Mouse (Mus musculus): ENCODE results near the gene Acta2. TPM values are rescaled to one million over a fixed set of nuclear protein-coding genes. Genes with fewer than 3 reads are reported as not detected.

Acta2 gene
- polyA plus RNA-seq, 1 experiment from 2014 or later = 18.3 TPM

DNA sequence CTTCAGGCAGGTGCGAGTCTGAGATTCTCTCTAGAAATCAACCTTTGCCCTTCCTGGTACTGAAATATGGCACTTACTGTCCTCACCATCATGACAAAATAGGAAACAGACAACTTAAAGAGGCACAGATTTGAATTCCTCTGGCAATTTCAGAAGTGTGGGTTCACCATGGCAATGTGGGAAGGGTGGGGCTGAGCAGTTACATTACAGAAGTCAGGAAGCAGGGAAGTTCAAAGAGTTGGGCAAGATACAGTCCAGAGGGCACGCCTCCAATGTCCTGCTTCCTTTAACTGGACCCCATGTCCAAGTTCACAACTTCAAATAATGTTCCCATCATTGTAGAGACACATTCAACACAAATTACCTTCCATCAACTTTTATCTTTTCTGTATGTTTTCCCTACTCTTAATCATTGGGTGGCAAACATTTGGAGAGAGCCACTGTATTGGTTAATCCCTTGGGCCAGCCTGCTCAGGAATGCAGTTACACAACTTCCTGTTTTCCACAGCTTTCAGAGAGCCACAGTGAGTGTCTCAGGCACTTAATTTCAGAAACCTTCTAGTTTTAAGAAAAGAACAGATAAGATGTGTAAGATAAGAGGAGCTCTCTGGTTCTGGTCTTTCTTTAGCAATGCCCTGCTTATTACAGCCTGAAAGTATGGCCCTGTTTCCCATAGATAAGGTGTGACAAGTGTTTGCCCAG is 7.0 kb upstream of the Acta2 start:
- 78% methylated on average over 2 of the region's 2 CpGs for WGBS
- Histone ChIP-seq H3K4me2 (no peak overlapping the region), H3K36me3 (no peaks in the 10 kb centered on the region)

DNA sequence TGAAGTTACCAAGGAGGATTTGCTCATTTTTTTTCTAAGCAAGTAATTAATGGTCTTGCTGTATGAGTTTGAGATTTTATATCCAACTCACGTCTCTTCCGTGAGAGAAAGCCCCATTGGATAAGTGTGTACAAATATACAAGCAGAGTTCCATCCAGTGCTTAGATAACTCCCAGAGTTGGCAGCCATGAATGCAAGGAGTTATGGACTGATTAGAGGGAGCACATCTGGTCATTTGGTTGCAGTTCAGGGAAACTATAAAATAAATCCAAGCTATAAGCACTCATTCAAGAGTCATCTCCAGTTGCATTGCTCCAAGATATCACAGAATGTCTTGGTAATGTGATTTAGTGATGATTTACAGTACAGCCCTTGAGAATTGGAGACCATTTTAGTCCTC is 1.5 kb upstream of the Acta2 start:
- Histone ChIP-seq H3K27ac (replicated peaks) (no peak overlapping the region), H3K9me3 (no peaks in the 10 kb centered on the region), H3K9ac (no peak overlapping the region), H3K36me3 (no peaks in the 10 kb centered on the region), H3K27me3 (no peaks in the 10 kb centered on the region), H3K4me3 (no peak overlapping the region), H3K4me2 (no peak overlapping the region), H3K4me1 (replicated peaks) (no peaks in the 10 kb centered on the region)
- 94% methylated on average over 2 of the region's 2 CpGs for WGBS
- no peak for ATAC-seq (ENCODE audit: low FRiP score, low read depth)

More for the DNA sequence above, 7.0 kb upstream of the Acta2 start:
- Histone ChIP-seq H3K27me3 (no peaks in the 10 kb centered on the region), H3K9me3 (no peaks in the 10 kb centered on the region), H3K9ac (no peak overlapping the region), H3K4me1 (replicated peaks) (no peaks in the 10 kb centered on the region), H3K27ac (replicated peaks) (no peak overlapping the region), H3K4me3 (no peak overlapping the region)
- ATAC-seq (ENCODE audit: low FRiP score, low read depth) = no peak

DNA sequence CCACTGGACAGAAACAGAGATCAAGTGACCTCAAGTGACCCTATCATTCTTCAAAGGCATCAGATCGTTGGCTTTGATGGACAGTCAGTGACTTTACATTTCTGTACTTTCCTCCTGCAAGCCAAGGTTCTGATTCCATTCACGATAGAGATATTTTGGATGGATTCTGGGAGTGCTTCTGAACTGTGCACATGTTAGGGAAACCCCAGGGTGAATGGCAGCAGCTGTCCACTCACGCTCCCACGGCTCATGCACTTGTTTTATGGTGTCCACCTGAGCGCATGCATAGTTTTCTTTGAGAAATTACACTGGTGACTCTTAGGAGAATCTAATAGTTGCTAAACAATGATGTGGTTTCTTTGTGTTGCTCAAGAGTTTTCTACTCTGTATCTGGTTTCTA is 759 bp upstream of the Acta2 start:
- Histone ChIP-seq H3K4me2 (no peak overlapping the region), H3K36me3 (no peaks in the 10 kb centered on the region), H3K9ac (no peak overlapping the region), H3K4me1 (replicated peaks) (no peaks in the 10 kb centered on the region), H3K27ac (replicated peaks) (no peak overlapping the region), H3K9me3 (no peaks in the 10 kb centered on the region), H3K27me3 (no peaks in the 10 kb centered on the region), H3K4me3 (no peak overlapping the region)
- no peak for ATAC-seq (ENCODE audit: low FRiP score, low read depth)
- 80% methylated on average over 5 of the region's 5 CpGs for WGBS

GRCm38 (mm10) chr19:34254101-34254879 is 1.1 kb downstream of the Acta2 start:
- no peak overlapping the region for H3K4me2 ChIP-seq
- 63% methylated on average over 14 of the region's 14 CpGs for WGBS
- ATAC-seq (ENCODE audit: low FRiP score, low read depth) = no peak

GRCm38 (mm10) chr19:34252450-34252849 is 2.9 kb downstream of the Acta2 start:
- WGBS = 78% methylated on average over 9 of the region's 9 CpGs
- Histone ChIP-seq H3K4me1 (replicated peaks) (no peaks in the 10 kb centered on the region), H3K27me3 (no peaks in the 10 kb centered on the region), H3K27ac (replicated peaks) (no peak overlapping the region), H3K36me3 (no peaks in the 10 kb centered on the region), H3K9me3 (no peaks in the 10 kb centered on the region), H3K4me3 (no peak overlapping the region), H3K9ac (no peak overlapping the region), H3K4me2 (no peak overlapping the region)
- no peak for ATAC-seq (ENCODE audit: low FRiP score, low read depth)

More at GRCm38 (mm10) chr19:34254101-34254879, 1.1 kb downstream of the Acta2 start:
- H3K4me1 ChIP-seq (replicated peaks) = no peaks in the 10 kb centered on the region
- H3K27me3 ChIP-seq = no peaks in the 10 kb centered on the region
- no peak overlapping the region for H3K4me3 ChIP-seq
- H3K9ac ChIP-seq = no peak overlapping the region
- H3K27ac ChIP-seq (replicated peaks) = no peak overlapping the region
- no peaks in the 10 kb centered on the region for H3K9me3 ChIP-seq
- H3K36me3 ChIP-seq = no peaks in the 10 kb centered on the region

GRCm38 (mm10) chr19:34251900-34252299 is 3.5 kb downstream of the Acta2 start:
- Histone ChIP-seq H3K9ac (no peak overlapping the region), H3K4me1 (replicated peaks) (no peaks in the 10 kb centered on the region), H3K36me3 (no peaks in the 10 kb centered on the region), H3K4me2 (no peak overlapping the region), H3K9me3 (no peaks in the 10 kb centered on the region), H3K27ac (replicated peaks) (no peak overlapping the region), H3K4me3 (no peak overlapping the region), H3K27me3 (no peaks in the 10 kb centered on the region)
- whole genome bisulfite sequencing = 95% methylated on average over 2 of the region's 2 CpGs
- ATAC-seq (ENCODE audit: low FRiP score, low read depth) = no peak

DNA sequence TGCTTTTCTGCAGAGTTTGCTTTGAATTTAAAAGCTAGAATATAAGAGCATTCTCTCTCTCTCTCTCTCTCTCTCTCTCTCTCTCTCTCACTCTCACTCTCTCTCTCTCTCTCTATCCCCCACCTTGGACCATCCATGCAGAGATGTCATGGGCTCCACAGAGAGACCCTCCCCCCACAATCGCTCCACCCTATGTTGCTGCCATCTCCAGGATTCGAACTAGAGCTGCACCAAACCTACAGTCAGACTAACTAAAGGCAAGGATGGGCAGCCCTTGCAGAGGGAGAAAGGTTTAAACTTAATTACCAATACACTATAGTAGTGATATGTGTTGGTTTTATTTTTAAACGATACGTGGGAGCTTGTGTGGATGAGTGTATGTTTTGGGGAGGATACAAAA is 4.8 kb downstream of the Acta2 start:
- H3K36me3 ChIP-seq = no peaks in the 10 kb centered on the region
- no peaks in the 10 kb centered on the region for H3K27me3 ChIP-seq
- no peaks in the 10 kb centered on the region for H3K4me1 ChIP-seq (replicated peaks)
- H3K9ac ChIP-seq = no peak overlapping the region
- no peak overlapping the region for H3K27ac ChIP-seq (replicated peaks)
- 88% methylated on average over 4 of the region's 4 CpGs for WGBS
- H3K4me2 ChIP-seq = no peak overlapping the region
- H3K9me3 ChIP-seq = no peaks in the 10 kb centered on the region
- no peak overlapping the region for H3K4me3 ChIP-seq
- ATAC-seq (ENCODE audit: low FRiP score, low read depth) = no peak

DNA sequence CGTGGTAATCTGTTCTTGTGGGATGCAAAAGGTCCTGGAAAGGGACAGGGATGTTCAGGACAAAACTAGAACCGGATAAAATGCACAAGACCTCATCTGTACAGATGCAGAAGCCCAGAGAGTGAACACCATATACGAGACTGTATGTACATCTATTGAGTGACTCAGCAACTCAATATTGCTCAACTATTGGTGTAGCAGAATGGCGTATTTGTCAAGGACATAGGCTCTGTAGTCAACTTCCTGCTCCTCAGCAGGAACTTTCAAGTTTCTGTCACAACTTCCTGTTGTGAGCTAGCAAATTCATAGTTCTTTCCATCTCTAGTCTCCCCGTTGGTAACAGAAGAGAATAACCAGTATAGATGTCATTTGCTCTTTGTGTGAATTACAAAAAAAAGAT is 6.8 kb downstream of the Acta2 start:
- Histone ChIP-seq H3K36me3 (no peaks in the 10 kb centered on the region), H3K4me1 (replicated peaks) (no peaks in the 10 kb centered on the region), H3K9ac (no peak overlapping the region), H3K9me3 (no peaks in the 10 kb centered on the region), H3K27ac (replicated peaks) (no peak overlapping the region), H3K4me2 (no peak overlapping the region), H3K27me3 (no peaks in the 10 kb centered on the region), H3K4me3 (no peak overlapping the region)
- ATAC-seq (ENCODE audit: low FRiP score, low read depth) = no peak
- 83% methylated on average over 5 of the region's 5 CpGs for WGBS

DNA sequence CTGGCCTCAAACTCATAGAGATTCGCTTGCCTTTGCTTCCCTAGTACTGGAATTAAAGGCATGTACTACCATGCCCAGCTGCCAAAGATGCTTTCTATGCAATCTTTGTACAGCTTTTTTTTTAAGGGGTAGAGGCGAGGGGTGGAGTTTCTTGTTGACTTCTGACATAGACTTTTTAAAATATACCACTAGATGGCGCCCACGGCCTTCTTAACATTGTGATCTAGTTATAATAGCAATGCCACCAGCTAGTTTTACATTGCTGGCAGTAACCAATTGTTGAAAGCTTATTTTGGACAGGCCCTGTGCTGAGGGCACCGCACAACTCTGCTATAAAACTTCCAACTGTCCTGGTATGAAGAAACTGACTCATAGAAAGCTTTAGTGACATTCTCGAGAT is 11.3 kb downstream of the Acta2 start:
- Histone ChIP-seq H3K36me3 (0 out of 2 replicates have a peak, but pooled peaks cover 3% of the 10 kb centered on the region), H3K4me2 (no peak overlapping the region), H3K27me3 (no peaks in the 10 kb centered on the region), H3K4me1 (replicated peaks) (no peaks in the 10 kb centered on the region), H3K9ac (no peak overlapping the region), H3K4me3 (no peak overlapping the region), H3K9me3 (no peaks in the 10 kb centered on the region), H3K27ac (replicated peaks) (no peak overlapping the region)
- ATAC-seq (ENCODE audit: low FRiP score, low read depth) = peak; percentile 46; the same call in 1 of the 2 replicates
- WGBS = 19% methylated on average over 6 of the region's 6 CpGs

DNA sequence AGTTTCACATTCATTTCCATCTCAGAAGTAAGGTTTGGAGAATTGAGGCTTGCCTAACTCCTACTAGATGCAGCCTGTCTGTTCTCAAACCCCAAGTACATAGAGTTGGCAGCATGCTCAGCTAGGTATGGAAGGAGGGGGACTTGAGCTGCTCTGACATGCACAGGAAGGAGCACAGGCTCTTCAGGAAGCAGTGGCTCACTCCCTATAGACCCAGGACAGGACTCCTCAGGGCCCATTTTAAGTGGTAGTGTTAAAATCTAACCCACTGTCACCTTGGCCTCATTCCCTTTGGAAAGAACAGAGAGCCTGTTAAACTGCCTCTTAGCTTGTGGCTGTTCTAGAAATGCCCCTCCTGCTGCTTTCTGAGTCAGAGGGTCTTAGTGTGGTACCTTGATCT is 12.5 kb downstream of the Acta2 start:
- no peak overlapping the region for H3K9ac ChIP-seq
- no peak overlapping the region for H3K4me3 ChIP-seq
- 0 out of 2 replicates have a peak, but pooled peaks cover 4% of the 10 kb centered on the region for H3K36me3 ChIP-seq
- no peaks in the 10 kb centered on the region for H3K9me3 ChIP-seq
- no peak for ATAC-seq (ENCODE audit: low FRiP score, low read depth)
- H3K4me1 ChIP-seq (replicated peaks) = no peaks in the 10 kb centered on the region
- no peak overlapping the region for H3K27ac ChIP-seq (replicated peaks)
- no peaks in the 10 kb centered on the region for H3K27me3 ChIP-seq
- H3K4me2 ChIP-seq = no peak overlapping the region

DNA sequence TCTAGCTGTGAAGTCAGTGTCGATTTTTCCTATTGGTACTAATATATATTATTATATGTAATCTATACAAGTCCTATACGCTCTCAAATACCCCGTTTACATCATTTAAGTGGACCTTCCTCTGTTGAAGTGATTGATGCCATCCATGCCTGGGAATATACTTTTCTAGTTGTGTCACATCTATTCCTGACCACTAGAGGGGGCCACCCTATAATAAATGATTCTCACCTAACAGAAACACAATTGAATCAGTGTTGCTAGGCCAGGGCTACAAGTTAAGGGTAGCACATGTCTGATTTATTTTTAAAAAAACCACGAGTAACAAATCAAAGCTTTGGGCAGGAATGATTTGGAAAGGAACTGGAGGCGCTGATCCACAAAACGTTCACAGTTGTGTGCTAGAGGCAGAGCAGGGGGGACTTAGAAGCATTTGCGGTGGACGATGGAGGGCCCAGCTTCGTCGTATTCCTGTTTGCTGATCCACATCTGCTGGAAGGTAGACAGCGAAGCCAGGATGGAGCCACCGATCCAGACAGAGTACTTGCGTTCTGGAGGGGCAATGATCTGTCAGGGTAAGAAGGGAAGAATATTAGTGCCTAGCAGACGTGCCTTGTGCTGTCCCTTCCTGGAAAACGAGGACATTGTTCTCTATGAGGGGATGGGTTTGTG is 14.0 kb downstream of the Acta2 start:
- Histone ChIP-seq H3K4me1 (replicated peaks) (no peaks in the 10 kb centered on the region), H3K9ac (no peak overlapping the region), H3K4me2 (no peak overlapping the region), H3K9me3 (no peaks in the 10 kb centered on the region), H3K27me3 (no peaks in the 10 kb centered on the region), H3K27ac (replicated peaks) (no peak overlapping the region), H3K36me3 (0 out of 2 replicates have a peak, but pooled peaks cover 4% of the 10 kb centered on the region), H3K4me3 (no peak overlapping the region)
- ATAC-seq (ENCODE audit: low FRiP score, low read depth) = no peak
- 68% methylated on average over 15 of the region's 15 CpGs for WGBS
